Mouse (Mus musculus) mature B cell (primary cell): Measurements from ENCODE around the gene Tbc1d10b.
"Not testable (repeated sequence)": the region's sequence is repeated elsewhere in the genome, so short reads cannot be mapped to it uniquely, and the experiment has no call there.

ENCODE experiments used
- in situ Hi-C: fragments of 300-500 bp; cut with MboI; formaldehyde crosslinking; loops from 2 replicates; pipeline ENCODE4 v1.14.3; 2019

Tbc1d10b gene

DNA sequence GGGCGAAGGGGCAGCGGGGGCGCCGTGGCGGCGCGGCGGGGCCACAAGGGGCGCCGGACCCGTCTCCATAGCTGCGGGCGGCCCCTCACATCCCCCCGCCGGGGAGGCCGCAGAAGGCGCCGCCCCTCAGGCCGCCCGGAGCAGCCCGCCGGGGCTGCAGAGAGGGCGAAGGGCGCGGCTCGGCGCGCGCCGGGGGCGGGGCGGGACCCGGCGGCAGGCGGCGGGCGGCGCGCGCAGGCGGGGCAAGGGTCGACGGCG, at the start of gene Tbc1d10b:
Gene Tbc1d10b, minus strand, starts transcription at position 174 of the 258 bp plus-strand sequence.
- in situ Hi-C loops: no loop called here

DNA sequence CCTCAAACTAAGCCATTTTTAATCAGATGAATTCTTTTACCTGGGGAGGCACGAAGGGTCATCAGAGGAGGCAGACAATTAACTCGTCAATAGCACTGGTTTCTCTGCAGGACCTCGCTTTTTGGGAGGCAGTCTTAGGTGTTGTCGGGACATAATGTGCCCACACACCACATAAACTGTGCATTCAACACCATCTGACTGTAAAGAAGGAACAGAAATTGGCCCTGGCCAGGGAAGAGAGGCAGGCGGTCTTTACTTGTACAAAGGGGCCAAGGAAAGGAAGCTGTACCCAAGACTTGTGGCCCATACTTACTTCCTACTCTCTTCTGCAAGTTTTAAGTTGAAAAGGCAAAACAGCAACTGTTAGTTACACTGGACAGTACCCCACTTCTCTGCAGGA, 48.2 kb upstream of the Tbc1d10b start:
- in situ Hi-C loops: no loop called here

DNA sequence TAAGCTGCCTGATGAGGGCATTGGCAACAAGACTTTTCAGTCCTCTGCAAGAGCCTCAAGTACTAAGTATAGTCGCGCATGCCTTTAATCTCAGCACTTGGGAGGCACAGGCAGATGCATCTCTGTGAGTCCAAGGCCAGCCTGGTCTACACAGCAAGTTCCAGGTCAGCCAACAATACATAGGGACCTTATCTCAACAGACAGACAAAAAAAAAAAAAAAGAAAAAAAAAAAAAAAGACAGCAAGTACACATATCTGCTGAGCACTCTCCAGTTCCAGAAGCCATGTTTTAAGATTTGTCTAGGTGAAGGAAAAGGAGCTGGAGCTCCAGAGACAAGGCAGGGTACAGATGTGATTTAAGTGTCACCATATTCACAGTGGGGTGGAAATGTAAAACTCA, 47.7 kb upstream of the Tbc1d10b start:
- in situ Hi-C loops: no loop called here

DNA sequence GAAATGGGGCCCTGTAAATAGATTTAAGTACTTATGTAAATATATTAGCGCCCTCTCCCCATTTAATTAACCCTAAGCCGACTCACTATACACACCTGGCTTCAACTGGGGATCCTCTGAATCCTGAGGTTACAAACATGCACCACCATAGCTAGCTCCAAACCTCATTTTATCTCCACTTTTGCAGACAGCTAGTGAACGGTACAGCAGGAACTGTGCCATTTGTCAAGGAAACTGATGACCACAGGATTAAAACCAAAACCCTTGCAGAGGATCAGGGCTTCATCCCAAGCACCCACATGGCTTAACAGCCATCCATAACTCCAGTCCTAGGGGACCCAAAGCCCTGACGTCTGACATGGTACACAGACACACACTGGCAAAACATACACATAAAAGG, 46.7 kb upstream of the Tbc1d10b start:
- in situ Hi-C loops: no loop called here

DNA sequence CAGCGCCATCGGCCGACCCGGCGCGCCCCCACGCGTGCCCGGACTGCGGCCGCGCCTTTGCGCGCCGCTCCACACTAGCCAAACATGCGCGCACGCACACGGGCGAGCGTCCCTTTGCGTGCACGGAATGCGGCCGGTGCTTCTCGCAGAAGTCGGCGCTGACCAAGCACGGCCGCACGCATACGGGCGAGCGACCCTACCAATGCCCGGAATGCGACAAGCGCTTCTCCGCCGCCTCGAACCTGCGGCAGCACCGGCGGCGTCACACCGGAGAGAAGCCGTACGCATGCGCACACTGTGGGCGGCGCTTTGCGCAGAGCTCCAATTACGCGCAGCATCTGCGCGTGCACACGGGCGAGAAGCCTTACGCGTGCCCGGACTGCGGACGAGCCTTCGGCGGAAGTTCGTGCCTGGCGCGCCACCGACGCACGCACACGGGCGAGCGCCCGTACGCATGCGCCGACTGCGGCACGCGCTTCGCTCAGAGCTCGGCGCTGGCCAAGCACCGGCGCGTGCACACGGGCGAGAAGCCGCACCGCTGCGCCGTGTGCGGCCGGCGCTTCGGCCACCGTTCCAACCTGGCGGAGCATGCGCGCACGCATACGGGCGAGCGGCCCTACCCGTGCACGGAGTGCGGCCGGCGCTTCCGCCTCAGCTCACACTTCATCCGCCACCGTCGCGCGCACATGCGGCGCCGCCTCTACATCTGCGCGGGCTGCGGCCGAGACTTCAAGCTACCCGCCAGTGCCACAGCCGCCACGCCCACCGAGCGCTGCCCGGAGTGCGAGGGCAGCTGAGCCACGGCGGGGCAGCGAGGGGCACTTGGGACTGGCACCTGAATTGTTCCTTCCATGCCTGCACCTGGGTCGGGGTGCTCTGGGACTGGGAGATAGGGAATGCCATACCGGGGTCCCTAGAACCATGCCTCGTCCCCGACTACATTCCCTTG, 45.8 kb upstream of the Tbc1d10b start:
- in situ Hi-C loops: no loop called here

DNA sequence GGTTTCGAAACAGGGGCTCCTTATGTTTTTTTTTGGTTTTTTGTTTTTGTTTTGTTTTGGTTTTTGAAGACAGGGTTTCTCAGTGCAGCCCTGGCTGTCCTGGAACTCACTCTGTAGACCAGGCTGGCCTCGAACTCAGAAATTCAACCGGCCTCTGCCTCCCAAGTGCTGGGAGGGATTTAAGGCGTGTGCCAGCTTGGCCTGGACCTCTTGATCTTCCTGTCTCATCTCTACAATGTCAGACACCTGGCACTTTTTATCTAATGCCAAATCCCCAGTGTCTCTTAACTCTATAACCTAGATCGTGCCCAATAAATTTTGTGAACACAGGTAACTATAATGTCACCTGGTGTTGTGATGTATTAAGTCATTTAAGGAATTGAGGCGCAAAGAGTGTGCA, 45.1 kb upstream of the Tbc1d10b start:
- in situ Hi-C loops: no loop called here

DNA sequence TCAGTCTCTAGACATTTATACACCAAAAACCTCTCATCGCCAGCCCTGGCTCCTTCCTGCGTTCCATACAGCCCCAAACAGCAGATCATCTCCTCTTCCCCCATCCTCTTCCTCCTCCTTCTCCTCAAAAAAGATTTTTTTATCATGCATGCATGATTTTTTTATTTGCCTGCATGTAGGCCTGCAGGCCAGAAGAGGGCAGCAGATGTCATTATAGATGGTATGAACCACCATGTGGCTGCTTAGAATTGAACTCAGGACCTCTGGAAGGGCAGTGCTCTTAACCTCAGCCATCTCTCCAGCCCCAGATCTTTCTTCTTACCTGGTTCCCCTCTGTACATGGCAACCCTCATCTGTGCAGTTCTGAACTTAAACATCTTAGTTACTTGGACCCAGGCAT, 44.1 kb upstream of the Tbc1d10b start:
- in situ Hi-C loops: no loop called here

DNA sequence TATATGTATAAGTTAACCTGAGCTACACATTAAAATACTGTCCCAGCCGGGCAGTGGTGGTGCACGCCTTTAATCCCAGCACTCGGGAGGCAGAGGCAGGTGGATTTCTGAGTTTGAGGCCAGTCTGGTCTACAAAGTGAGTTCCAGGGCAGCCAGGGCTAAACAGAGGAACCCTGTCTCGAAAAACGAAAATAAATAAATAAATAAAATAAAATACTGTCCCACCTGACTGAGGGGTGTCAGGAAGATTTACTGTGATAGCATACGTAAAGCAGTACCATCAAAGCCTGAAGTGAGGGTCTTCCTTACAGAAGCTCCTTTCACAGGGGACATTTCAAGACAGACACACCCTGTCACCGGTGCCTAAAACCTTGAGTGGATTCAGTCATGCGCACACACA, 42.2 kb upstream of the Tbc1d10b start:
- in situ Hi-C loops: not testable (repeated sequence)

DNA sequence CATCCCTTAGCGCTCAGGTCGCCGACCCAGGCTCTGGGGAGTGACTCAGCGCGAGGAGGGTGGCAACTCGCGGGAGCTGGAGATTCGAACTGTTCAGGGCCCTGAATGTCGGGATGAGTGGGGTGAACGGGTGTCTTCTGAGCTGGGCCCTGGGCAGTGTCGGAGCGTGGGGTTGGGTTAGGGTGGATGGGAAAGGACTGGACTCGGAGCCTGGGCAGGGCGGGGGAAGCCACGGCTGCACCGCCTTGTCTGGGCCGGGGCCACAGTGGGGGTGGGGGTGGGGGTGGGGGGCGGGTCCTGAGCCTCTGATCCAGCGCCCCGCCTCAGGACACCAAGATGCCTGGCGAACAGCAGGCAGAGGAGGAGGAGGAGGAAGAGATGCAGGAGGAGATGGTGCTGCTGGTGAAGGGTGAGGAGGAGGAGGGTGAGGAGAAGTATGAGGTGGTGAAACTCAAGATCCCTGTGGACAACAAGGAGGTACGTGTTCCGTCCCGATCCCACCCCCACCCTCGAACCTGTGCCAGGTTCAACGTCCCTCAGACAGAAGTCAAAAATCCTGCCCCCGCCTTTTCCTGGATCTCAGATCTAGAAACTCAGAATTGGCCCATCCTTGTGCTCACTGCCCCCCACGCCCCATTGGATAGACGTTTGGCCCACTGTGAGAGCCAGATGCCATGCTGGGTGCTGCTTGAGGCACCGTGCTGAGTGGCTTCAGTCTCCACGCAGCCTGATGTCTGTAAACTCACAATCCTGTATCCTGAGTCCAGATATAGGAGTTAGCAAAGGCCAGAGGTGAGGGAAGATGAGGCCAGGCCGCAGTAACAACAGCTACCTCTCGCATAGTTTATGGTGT, 36.6 kb upstream of the Tbc1d10b start:
- in situ Hi-C loops: no loop called here

DNA sequence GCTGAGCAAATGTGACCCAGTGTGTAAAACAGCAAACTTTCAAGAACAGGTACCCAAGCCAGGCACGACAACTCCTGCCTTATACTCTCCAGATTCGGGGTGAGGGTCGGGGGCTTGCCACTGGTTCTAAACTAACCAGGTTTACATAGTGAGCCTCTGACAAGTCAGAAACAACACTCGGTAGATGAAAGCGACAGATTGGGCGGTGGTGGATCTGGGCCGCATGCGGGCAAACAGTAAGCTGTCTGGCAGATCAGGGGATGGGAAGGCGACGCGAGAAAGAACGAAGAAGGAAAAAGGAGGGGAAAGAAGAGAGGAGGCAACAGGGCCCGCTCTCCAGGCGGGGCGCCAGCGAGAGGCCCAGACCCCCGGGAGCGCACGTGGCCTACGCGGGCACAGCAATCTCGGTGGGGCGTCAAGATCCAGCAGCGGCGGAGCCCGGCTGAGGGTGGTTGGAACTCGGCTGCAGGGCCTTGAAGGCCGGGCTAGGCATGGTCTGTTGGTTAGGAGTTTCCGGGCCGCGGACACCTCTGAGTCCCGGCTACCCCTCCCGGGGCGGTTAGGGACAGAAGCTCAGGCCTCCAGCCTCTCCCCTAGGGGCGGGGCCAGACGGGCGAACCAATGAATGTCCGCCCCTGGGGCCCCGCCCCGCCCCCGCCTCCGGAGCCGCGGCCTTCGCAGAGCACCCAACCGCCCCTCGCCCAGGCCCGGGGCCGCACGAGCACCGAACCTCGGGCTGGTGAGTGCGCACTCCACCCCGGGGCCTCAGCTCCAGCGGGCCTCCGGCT, 35.8 kb upstream of the Tbc1d10b start, which contains the start of gene Zfp771:
Gene Zfp771, plus strand, starts transcription at position 405 of the 788 bp plus-strand sequence.
- in situ Hi-C loops: no loop called here

DNA sequence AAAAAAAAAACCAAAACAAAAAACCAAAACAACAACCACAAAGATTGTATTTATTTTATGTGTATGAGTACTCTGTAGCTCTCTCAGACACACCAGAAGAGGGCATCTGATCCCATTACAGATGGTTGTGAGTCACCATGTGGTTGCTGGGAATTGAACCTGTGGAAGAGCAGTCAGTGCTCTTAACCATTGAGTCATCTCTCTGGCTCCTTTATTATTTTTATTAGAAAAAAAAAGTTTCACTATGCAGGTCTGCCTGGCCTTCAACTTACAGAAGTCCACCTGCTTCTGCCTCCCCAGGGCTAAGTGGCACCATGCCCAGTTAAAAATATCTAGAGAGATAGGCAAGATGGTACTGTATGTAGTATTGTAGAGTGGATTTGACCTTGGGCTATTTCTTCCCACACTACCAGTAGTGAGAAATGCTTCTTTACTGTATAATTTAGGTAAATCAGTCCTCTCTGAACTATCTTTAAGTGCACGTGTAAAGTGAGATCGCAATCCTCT, 35.1 kb upstream of the Tbc1d10b start:
- in situ Hi-C loops: no loop called here

DNA sequence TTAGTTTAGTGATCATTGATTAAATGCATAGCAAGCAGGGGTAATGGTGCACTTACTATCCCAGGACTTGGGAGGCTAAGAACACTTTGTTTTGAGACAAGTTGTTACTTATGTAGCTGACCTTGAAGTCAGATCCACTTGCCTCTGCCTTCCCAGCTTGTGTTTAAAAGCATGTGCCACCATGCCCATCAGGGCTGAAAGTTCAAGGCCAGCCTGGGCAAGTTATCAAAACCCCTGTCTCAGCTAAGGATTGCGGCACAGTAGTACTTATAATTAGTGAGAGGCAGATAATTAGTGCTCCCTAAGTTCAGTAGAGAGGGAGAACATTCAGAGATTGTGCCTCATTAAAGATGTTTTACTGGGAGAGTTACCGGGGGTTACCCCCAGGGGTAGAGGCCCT, 26.5 kb upstream of the Tbc1d10b start:
- in situ Hi-C loops: no loop called here

DNA sequence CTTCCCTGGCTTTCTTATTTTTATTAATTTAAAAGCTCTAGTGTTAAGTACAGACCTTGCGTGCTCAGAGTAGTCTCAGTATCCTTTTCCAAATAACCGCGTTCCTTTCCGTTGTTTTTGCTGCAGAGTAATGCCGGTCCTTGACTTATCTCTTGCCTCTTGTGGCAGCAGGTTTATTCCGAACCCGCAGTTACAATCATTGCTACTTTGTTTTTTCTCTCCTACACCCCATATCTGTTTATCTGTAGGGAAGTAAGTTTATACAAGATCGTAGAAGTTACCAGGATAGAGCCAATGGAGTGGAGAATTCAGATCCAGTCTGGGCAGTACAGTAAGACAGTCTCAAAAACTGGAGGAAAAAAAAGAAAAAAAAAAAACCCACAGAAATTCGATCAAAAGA, 25.5 kb upstream of the Tbc1d10b start:
- in situ Hi-C loops: no loop called here

DNA sequence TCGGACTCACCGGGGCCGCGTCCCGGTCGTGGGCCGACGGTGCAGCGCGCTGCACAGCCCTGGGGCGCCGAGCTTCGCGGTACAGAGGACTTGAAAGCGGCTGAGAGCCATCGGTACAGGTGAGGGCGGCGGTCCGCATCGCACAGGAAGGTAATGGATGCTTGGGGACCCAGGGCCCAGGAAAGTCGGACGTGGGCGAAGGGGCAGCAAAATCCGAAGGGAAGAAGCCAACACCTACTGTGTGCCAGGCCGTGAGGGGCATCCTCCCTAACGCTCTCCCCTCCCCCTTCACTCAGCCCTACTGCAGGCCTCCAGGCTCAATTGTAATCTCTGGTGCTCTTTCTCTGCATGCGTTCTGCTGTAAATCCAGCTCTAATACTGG, 25.1 kb upstream of the Tbc1d10b start:
- in situ Hi-C loops: no loop called here

DNA sequence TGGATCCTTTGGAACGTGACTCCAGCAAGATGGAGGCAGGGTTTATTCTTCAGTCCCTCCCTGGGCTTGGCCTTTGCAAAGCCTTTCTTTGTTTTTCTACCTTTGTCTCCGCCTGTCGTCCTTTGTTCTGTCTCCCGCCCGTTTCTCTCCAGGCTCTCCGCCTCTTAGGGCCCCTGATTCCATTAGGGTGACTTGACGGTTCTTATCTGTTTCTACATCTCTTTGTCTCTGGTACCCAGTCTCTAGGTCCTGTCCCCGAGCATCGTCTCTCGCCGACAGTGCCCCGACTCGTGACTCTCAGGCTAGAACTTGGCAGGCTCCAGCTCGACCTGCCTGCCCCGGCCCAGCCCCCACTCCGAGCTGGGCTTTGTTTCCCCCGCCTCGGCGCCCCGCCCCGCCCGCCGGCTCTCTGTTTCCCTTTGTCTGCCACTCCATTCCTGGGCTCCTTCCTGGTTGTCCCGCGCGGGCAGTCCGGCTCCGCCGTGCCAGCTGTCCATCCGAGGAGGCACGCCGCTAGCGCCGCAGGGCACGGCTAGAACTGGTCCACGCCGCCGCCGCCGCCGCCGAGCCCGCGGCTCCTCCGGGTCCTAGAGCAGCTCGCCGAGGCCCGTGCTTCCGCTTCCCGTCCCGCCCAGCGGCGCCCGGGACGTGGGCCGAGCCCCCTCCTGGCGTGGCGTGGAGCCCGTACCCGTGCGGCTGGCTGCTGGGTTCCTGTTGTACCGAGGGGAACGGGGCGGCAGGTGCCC, 24.5 kb upstream of the Tbc1d10b start, which contains the start of the genes Zfp553 and Sept1:
Gene Zfp553, plus strand, starts transcription at position 440 of the 746 bp plus-strand sequence.
Gene Sept1, minus strand, starts transcription at position 509 of the 746 bp plus-strand sequence.
- in situ Hi-C loops: no loop called here

DNA sequence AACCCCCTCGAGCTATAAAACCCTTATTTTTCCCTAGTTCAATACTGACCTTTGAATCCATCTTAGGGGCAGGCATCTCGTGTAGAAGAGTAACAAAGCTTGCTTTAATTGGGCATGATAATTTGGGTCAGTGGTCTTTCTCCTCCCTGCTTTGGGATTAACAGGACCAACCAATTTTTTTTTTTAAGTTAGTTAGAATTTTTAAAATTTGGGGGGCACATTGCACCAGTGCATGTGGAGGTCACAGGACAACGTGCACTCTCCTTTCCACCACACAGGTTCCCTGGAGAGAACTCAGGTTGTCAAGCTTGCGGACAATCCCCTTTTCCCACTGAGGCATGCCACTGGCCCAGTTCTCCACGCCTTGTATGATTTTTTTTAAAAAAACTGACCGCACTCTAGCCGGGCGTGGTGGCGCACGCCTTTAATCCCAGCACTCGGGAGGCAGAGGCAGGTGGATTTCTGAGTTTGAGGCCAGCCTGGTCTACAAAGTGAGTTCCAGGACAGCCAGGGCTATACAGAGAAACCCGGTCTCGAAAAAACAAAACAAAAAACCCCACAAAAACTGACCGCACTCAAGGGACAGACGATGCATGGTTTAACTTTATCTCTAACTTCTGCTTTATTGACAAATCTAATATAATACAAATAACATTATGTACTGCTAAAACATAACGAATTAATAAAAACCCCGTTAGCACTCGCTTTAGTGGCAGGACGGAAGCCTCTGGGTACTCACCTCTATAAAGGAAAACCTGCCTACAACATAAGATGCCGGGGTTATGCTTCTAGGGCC, 23.8 kb upstream of the Tbc1d10b start:
- in situ Hi-C loops: no loop called here

DNA sequence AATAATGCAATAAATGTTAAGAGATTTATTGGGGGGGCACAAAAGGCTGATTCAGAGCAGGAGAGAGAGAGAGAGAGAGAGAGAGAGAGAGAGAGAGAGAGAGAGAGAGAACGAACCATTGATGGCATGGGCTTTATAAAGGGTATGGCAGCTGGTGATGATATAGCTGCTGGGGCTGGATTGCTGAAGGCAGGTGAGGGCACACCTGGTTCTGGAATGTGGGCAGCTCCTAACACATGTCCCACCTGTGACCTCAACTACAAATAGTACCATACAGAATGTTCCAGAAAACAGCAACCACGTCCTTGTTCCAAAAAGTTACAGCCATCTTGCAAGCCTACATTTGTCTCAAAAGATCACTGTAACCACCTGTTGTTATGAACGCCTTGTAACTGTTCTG, 23.1 kb upstream of the Tbc1d10b start:
- in situ Hi-C loops: no loop called here

DNA sequence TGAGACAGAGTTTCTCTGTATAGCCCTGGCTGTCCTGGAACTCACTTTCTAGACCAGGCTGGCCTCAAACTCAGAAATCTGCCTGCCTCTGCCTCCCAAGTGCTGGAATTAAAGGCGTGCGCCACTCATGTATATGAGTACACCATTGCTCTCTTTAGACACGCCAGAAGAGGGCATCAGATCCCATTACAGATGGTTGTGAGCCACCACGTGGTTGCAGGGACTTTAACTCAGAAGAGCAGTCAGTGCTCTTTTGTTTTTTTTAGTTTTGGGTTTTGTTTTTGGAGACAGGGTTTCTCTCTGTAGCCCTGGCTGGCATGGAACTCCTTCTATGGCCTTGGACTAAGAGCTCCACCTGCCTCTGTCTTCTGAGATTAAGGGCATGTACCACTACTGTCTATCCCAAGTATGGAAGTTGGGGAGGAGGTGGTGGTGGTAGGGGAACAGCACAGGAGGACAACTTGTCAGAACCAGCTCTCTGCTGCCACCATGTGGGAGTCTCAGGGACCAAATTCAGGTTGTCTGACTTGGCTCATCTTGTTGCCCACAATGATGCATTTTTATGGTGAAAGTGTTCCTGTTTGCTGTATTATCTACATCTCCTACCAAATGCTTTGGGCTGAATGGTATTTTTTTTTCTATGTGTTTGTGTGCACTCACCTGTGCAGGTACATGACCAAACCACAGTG, 20.5 kb upstream of the Tbc1d10b start:
- in situ Hi-C loops: no loop called here

DNA sequence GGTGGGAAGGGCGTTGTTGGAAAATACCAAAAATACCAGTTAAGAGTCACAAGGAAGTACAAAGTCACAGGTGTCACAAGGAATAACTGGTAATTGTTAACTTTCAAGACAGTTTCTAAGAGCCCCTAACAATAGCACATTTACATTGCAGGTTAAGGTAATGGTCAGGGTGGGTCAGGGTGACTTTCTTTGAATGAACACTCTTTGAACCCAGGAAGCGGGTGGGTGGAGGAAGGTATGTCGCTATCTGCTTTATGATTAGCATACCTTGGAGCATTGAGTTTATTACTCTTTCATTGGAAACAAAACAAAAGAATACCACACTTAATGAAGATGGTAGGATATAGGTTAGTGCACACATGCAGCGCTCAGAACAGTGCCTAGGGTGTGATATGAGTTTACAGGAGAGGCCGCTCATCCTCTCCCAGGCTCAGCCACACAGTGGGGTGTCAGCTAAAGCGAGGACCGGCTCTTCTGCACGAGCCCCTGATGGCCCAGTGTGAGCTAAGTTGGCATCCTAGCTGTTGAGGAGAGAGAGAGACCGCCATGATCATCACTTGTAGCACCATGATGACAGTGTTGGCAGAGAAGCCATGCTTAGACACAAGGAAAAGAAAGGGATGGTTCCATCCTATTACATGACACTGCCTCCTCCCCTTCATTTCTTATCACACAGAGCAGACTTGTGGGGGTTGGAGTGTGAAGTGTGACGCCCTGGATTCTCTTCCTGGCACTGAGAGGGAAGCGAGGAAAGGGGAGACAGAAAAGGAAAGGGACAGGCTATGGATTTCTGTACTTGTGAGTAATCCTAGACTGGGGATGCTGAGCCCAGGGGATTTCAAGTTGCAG, 17.1 kb upstream of the Tbc1d10b start:
- in situ Hi-C loops: no loop called here
